Mouse (Mus musculus): ENCODE data around the gene Gm11938. TPM values are rescaled to one million over a fixed set of nuclear protein-coding genes. Genes with fewer than 3 reads are reported as not detected.
"Not testable (repeated sequence)": the region's sequence is repeated elsewhere in the genome, so short reads cannot be mapped to it uniquely, and the experiment has no call there.

Gene Gm11938
- polyA plus RNA-seq, 1 experiment from 2014 or later, result not detected

GRCm38 (mm10) chr11:99630890-99631289 lies 27.8 kb upstream of the Gm11938 start:
- H3K4me1 ChIP-seq (replicated peaks; ENCODE audit: control insufficient read depth, insufficient read depth, low read length), result no peaks in the 10 kb centered on the region
- H3K9me3 ChIP-seq (ENCODE audit: control insufficient read depth, low read length), result no peaks in the 10 kb centered on the region
- H3K4me2 ChIP-seq, result no peak overlapping the region
- 68% methylated on average over 3 of the region's 3 CpGs for WGBS
- H3K27me3 ChIP-seq (replicated peaks; ENCODE audit: control insufficient read depth, insufficient read depth, low read length), result no peaks in the 10 kb centered on the region
- DNase-seq (ENCODE audit: low spot score) (no peak), ATAC-seq (replicated peaks; ENCODE audit: low FRiP score) (no peak)
- no peak overlapping the region for H3K9ac ChIP-seq (ENCODE audit: low read depth, low read length)
- H3K4me3 ChIP-seq (ENCODE audit: low read depth, low read length), result no peak overlapping the region
- H3K36me3 ChIP-seq (ENCODE audit: control insufficient read depth, insufficient read depth, low read length), result no peaks in the 10 kb centered on the region
- no peak overlapping the region for H3K27ac ChIP-seq (ENCODE audit: low read depth, low read length)

- Histone ChIP-seq H3K4me3 (ENCODE audit: low read depth, low read length) (no peak within 1 kb of the TSS), H3K36me3 (ENCODE audit: control insufficient read depth, insufficient read depth, low read length) (no peaks in the 10 kb centered on the region), H3K4me2 (no peak within 1 kb of the TSS), H3K9me3 (ENCODE audit: control insufficient read depth, low read length) (no peaks in the 10 kb centered on the region), H3K9ac (ENCODE audit: low read depth, low read length) (no peak within 1 kb of the TSS), H3K4me1 (replicated peaks; ENCODE audit: control insufficient read depth, insufficient read depth, low read length) (no peaks in the 10 kb centered on the region), H3K27me3 (replicated peaks; ENCODE audit: control insufficient read depth, insufficient read depth, low read length) (no peaks in the 10 kb centered on the region), H3K27ac (ENCODE audit: low read depth, low read length) (no peak within 1 kb of the TSS)
- ATAC-seq (replicated peaks; ENCODE audit: low FRiP score) (no peak), DNase-seq (ENCODE audit: low spot score) (no peak)
- WGBS, result 76% methylated on average over 4 of the region's 4 CpGs
These were observed 25.0 kb upstream of the Gm11938 start, which contains the start of gene Krtap4-1 for GRCm38 (mm10) chr11:99628138-99628537. Gene Krtap4-1, minus strand, starts transcription at chr11:99628238.

- Histone ChIP-seq H3K36me3 (ENCODE audit: control insufficient read depth, insufficient read depth, low read length) (no peaks in the 10 kb centered on the region), H3K9me3 (ENCODE audit: control insufficient read depth, low read length) (no peaks in the 10 kb centered on the region), H3K9ac (ENCODE audit: low read depth, low read length) (no peak within 1 kb of the TSS), H3K4me2 (no peak within 1 kb of the TSS), H3K4me1 (replicated peaks; ENCODE audit: control insufficient read depth, insufficient read depth, low read length) (no peaks in the 10 kb centered on the region), H3K4me3 (ENCODE audit: low read depth, low read length) (no peak within 1 kb of the TSS), H3K27me3 (replicated peaks; ENCODE audit: control insufficient read depth, insufficient read depth, low read length) (no peaks in the 10 kb centered on the region), H3K27ac (ENCODE audit: low read depth, low read length) (no peak within 1 kb of the TSS)
- WGBS, result 79% methylated on average over 2 of the region's 2 CpGs
- DNase-seq (ENCODE audit: low spot score) (no peak), ATAC-seq (replicated peaks; ENCODE audit: low FRiP score) (no peak)
These were observed 17.2 kb upstream of the Gm11938 start, which contains the start of gene Gm11562 for GRCm38 (mm10) chr11:99620335-99620734. Gene Gm11562, minus strand, starts transcription at chr11:99620435.

GRCm38 (mm10) chr11:99614796-99615363 lies 11.8 kb upstream of the Gm11938 start, which contains the start of gene Krtap2-4:
Gene Krtap2-4, minus strand, starts transcription at chr11:99614846.
- H3K27me3 ChIP-seq (replicated peaks; ENCODE audit: control insufficient read depth, insufficient read depth, low read length), result no peaks in the 10 kb centered on the region
- 54% methylated on average over 3 of the region's 3 CpGs for WGBS

GRCm38 (mm10) chr11:99610089-99610488 lies 7.0 kb upstream of the Gm11938 start, which contains the start of gene Gm11937:
Gene Gm11937, minus strand, starts transcription at chr11:99610189.
- H3K4me2 ChIP-seq; H3K9ac ChIP-seq (ENCODE audit: low read depth, low read length); H3K9me3 ChIP-seq (ENCODE audit: control insufficient read depth, low read length); H3K36me3 ChIP-seq (ENCODE audit: control insufficient read depth, insufficient read depth, low read length); H3K4me1 ChIP-seq (replicated peaks; ENCODE audit: control insufficient read depth, insufficient read depth, low read length); DNase-seq (ENCODE audit: low spot score); H3K27me3 ChIP-seq (replicated peaks; ENCODE audit: control insufficient read depth, insufficient read depth, low read length); H3K27ac ChIP-seq (ENCODE audit: low read depth, low read length); ATAC-seq (replicated peaks; ENCODE audit: low FRiP score); H3K4me3 ChIP-seq (ENCODE audit: low read depth, low read length): not testable (repeated sequence)
- WGBS, result 49% methylated on average over 2 of the region's 2 CpGs

More at GRCm38 (mm10) chr11:99614796-99615363, 11.8 kb upstream of the Gm11938 start, which contains the start of gene Krtap2-4:
- Histone ChIP-seq H3K4me3 (ENCODE audit: low read depth, low read length) (no peak within 1 kb of the TSS), H3K4me2 (no peak within 1 kb of the TSS), H3K9ac (ENCODE audit: low read depth, low read length) (no peak within 1 kb of the TSS), H3K4me1 (replicated peaks; ENCODE audit: control insufficient read depth, insufficient read depth, low read length) (no peaks in the 10 kb centered on the region), H3K27ac (ENCODE audit: low read depth, low read length) (no peak within 1 kb of the TSS), H3K9me3 (ENCODE audit: control insufficient read depth, low read length) (no peaks in the 10 kb centered on the region), H3K36me3 (ENCODE audit: control insufficient read depth, insufficient read depth, low read length) (no peaks in the 10 kb centered on the region)
- DNase-seq (ENCODE audit: low spot score), result no peak
- no peak for ATAC-seq (replicated peaks; ENCODE audit: low FRiP score)

GRCm38 (mm10) chr11:99609126-99609525 lies 6.0 kb upstream of the Gm11938 start:
- no peak overlapping the region for H3K4me2 ChIP-seq
- WGBS, result 62% methylated on average over 1 of the region's 1 CpGs
- H3K36me3 ChIP-seq (ENCODE audit: control insufficient read depth, insufficient read depth, low read length), result no peaks in the 10 kb centered on the region
- no peak for DNase-seq (ENCODE audit: low spot score)
- H3K27me3 ChIP-seq (replicated peaks; ENCODE audit: control insufficient read depth, insufficient read depth, low read length), result no peaks in the 10 kb centered on the region
- H3K27ac ChIP-seq (ENCODE audit: low read depth, low read length), result no peak overlapping the region
- H3K9me3 ChIP-seq (ENCODE audit: control insufficient read depth, low read length), result no peaks in the 10 kb centered on the region
- no peak overlapping the region for H3K9ac ChIP-seq (ENCODE audit: low read depth, low read length)
- ATAC-seq (replicated peaks; ENCODE audit: low FRiP score), result no peak
- H3K4me3 ChIP-seq (ENCODE audit: low read depth, low read length), result no peak overlapping the region
- no peaks in the 10 kb centered on the region for H3K4me1 ChIP-seq (replicated peaks; ENCODE audit: control insufficient read depth, insufficient read depth, low read length)

- not testable (repeated sequence) for H3K27ac ChIP-seq (ENCODE audit: low read depth, low read length); H3K4me1 ChIP-seq (replicated peaks; ENCODE audit: control insufficient read depth, insufficient read depth, low read length); DNase-seq (ENCODE audit: low spot score); ATAC-seq (replicated peaks; ENCODE audit: low FRiP score); H3K4me2 ChIP-seq; H3K27me3 ChIP-seq (replicated peaks; ENCODE audit: control insufficient read depth, insufficient read depth, low read length); H3K4me3 ChIP-seq (ENCODE audit: low read depth, low read length); H3K9ac ChIP-seq (ENCODE audit: low read depth, low read length); H3K36me3 ChIP-seq (ENCODE audit: control insufficient read depth, insufficient read depth, low read length); H3K9me3 ChIP-seq (ENCODE audit: control insufficient read depth, low read length)
- WGBS, result 82% methylated on average over 6 of the region's 6 CpGs
These were observed 5.4 kb downstream of the Gm11938 start, which contains the start of gene Krtap9-3 for GRCm38 (mm10) chr11:99597742-99598141. Gene Krtap9-3, minus strand, starts transcription at chr11:99598105.

- no peak within 1 kb of the TSS for H3K4me2 ChIP-seq
- ATAC-seq (replicated peaks; ENCODE audit: low FRiP score), result no peak
- H3K9ac ChIP-seq (ENCODE audit: low read depth, low read length), result no peak within 1 kb of the TSS
- H3K9me3 ChIP-seq (ENCODE audit: control insufficient read depth, low read length), result no peaks in the 10 kb centered on the region
- H3K4me3 ChIP-seq (ENCODE audit: low read depth, low read length), result no peak within 1 kb of the TSS
- H3K27me3 ChIP-seq (replicated peaks; ENCODE audit: control insufficient read depth, insufficient read depth, low read length), result no peaks in the 10 kb centered on the region
- no peaks in the 10 kb centered on the region for H3K36me3 ChIP-seq (ENCODE audit: control insufficient read depth, insufficient read depth, low read length)
- H3K4me1 ChIP-seq (replicated peaks; ENCODE audit: control insufficient read depth, insufficient read depth, low read length), result no peaks in the 10 kb centered on the region
- DNase-seq (ENCODE audit: low spot score), result no peak
- H3K27ac ChIP-seq (ENCODE audit: low read depth, low read length), result no peak within 1 kb of the TSS
- 93% methylated on average over 6 of the region's 6 CpGs for WGBS
These were observed 12.1 kb downstream of the Gm11938 start, which contains the start of gene Krtap1-3 for GRCm38 (mm10) chr11:99590981-99591380. Gene Krtap1-3, minus strand, starts transcription at chr11:99591339.

- Histone ChIP-seq H3K9me3 (ENCODE audit: control insufficient read depth, low read length) (no peaks in the 10 kb centered on the region), H3K9ac (ENCODE audit: low read depth, low read length) (no peak overlapping the region), H3K27ac (ENCODE audit: low read depth, low read length) (no peak overlapping the region), H3K36me3 (ENCODE audit: control insufficient read depth, insufficient read depth, low read length) (no peaks in the 10 kb centered on the region), H3K4me3 (ENCODE audit: low read depth, low read length) (no peak overlapping the region), H3K4me2 (no peak overlapping the region), H3K4me1 (replicated peaks; ENCODE audit: control insufficient read depth, insufficient read depth, low read length) (no peaks in the 10 kb centered on the region), H3K27me3 (replicated peaks; ENCODE audit: control insufficient read depth, insufficient read depth, low read length) (no peaks in the 10 kb centered on the region)
- no peak for DNase-seq (ENCODE audit: low spot score)
- no peak for ATAC-seq (replicated peaks; ENCODE audit: low FRiP score)
- WGBS, result 80% methylated on average over 7 of the region's 7 CpGs
These were observed 18.0 kb downstream of the Gm11938 start for GRCm38 (mm10) chr11:99585096-99585495.
